Mouse (Mus musculus): ENCODE measurements around the gene Mgat4b. TPM values are rescaled to one million over a fixed set of nuclear protein-coding genes. Genes with fewer than 3 reads are reported as not detected.

Gene Mgat4b
- polyA plus RNA-seq, 1 experiment from 2014 or later: 33.3 TPM

DNA sequence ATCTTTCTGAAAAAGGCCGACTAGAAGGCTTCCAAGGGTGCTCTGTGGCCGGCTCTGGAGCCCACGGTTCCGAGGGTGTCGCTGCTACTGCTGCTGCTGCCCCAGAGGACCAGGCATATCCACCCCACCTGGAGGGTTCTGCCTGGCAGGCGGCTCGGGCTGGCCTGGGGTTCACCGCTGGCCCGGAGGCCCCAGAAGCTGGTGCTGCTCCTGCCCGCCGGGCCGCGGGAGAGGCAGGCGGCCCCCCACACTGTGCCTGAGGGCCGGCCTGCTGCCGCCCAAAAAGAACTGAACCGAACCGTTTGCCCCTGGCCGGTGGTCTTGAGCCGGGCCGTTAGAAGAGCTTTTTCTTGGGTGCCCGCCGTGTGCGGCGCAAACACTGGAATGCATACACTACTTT is 23.9 kb downstream of the Mgat4b start:
- Histone ChIP-seq H3K9me3 (replicated peaks; ENCODE audit: control insufficient read depth, low read length, poor library complexity, severe bottlenecking) (no peaks in the 10 kb centered on the region), H3K4me3 (ENCODE audit: low read depth, low read length) (no peak overlapping the region), H3K36me3 (ENCODE audit: control insufficient read depth, insufficient read depth, low read length) (peaks cover 29% of the 10 kb centered on the region), H3K27me3 (ENCODE audit: control insufficient read depth, insufficient read depth, low read depth, low read length) (peaks cover 15% of the 10 kb centered on the region), H3K27ac (ENCODE audit: low read length) (no peak overlapping the region), H3K4me1 (ENCODE audit: control insufficient read depth, insufficient read depth, low read length) (peaks cover 9% of the 10 kb centered on the region; the same call in 1 of the 2 replicates), H3K4me2 (ENCODE audit: low read length) (no peak overlapping the region), H3K9ac (ENCODE audit: low read depth, low read length) (no peak overlapping the region)
- ATAC-seq: no peak
- 94% methylated on average over 25 of the region's 25 CpGs for WGBS

- H3K9me3 ChIP-seq (replicated peaks; ENCODE audit: control insufficient read depth, low read length, poor library complexity, severe bottlenecking): no peaks in the 10 kb centered on the region
- no peak overlapping the region for H3K27ac ChIP-seq (ENCODE audit: low read length)
- H3K4me1 ChIP-seq (ENCODE audit: control insufficient read depth, insufficient read depth, low read length): peaks cover 9% of the 10 kb centered on the region; the same call in 1 of the 2 replicates
- H3K9ac ChIP-seq (ENCODE audit: low read depth, low read length): peak overlapping the region; percentile 51
- peak; percentile 80 for ATAC-seq
- H3K27me3 ChIP-seq (ENCODE audit: control insufficient read depth, insufficient read depth, low read depth, low read length): peaks cover 15% of the 10 kb centered on the region
- peak overlapping the region; percentile 92 for H3K4me2 ChIP-seq (ENCODE audit: low read length)
- H3K4me3 ChIP-seq (ENCODE audit: low read depth, low read length): peak overlapping the region; percentile 55
- H3K36me3 ChIP-seq (ENCODE audit: control insufficient read depth, insufficient read depth, low read length): peaks cover 29% of the 10 kb centered on the region
- WGBS: under 1% methylated on average over 21 of the region's 27 CpGs
These were observed 25.8 kb downstream of the Mgat4b start for GRCm38 (mm10) chr11:50236540-50236936.

DNA sequence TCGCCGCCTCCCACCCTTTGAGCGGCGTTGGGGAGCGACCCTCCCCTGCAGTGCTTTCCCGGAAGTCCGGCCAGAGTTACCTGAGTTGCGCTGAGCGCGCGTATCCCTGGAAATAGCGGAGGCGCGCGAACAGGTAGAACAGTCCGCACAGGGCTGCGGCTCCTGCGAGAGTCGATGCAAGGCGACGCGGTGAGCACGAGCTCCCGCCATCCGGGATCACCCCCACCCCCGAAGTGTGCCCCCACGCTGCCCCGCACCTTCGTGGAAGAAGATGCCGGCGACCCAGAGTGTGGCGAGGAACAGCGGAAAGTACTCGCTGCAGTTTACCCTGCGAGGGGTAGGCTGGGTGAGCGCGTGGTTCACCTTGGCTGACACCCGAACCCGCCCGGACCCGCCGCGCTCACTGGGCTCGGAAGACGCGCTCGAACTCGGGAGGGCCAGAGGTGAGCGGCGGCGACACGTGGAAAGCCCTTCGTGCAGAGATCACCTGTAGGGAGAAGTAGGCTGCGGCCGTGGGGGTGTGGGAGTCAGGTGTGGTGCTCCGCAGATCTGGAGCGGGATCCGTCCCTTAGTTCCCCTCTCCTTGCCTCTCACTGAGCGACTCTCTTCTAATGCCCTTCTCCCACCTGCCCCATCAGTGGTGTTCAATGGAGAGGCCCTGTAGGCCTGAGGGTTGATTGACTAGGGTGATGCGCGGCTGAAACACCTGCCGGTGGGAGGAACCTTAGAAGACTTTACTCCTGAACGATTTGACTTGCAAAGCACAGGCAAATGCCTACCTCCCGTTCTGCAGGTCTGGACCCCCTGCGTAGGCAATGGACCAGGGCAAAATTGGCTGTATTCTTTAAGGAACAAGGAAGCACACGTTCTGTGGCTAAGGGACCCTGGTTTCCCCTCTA is 26.5 kb downstream of the Mgat4b start:
- H3K27me3 ChIP-seq (ENCODE audit: control insufficient read depth, insufficient read depth, low read depth, low read length): peaks cover 15% of the 10 kb centered on the region
- WGBS: 1% methylated on average over 66 of the region's 66 CpGs
- H3K9ac ChIP-seq (ENCODE audit: low read depth, low read length): peak overlapping the region; percentile 51
- H3K27ac ChIP-seq (ENCODE audit: low read length): no peak overlapping the region
- peak overlapping the region; percentile 55 for H3K4me3 ChIP-seq (ENCODE audit: low read depth, low read length)
- H3K9me3 ChIP-seq (replicated peaks; ENCODE audit: control insufficient read depth, low read length, poor library complexity, severe bottlenecking): no peaks in the 10 kb centered on the region
- peak overlapping the region; percentile 92 for H3K4me2 ChIP-seq (ENCODE audit: low read length)
- ATAC-seq: peak; percentile 76
- peaks cover 9% of the 10 kb centered on the region; the same call in 1 of the 2 replicates for H3K4me1 ChIP-seq (ENCODE audit: control insufficient read depth, insufficient read depth, low read length)
- peaks cover 26% of the 10 kb centered on the region for H3K36me3 ChIP-seq (ENCODE audit: control insufficient read depth, insufficient read depth, low read length)

DNA sequence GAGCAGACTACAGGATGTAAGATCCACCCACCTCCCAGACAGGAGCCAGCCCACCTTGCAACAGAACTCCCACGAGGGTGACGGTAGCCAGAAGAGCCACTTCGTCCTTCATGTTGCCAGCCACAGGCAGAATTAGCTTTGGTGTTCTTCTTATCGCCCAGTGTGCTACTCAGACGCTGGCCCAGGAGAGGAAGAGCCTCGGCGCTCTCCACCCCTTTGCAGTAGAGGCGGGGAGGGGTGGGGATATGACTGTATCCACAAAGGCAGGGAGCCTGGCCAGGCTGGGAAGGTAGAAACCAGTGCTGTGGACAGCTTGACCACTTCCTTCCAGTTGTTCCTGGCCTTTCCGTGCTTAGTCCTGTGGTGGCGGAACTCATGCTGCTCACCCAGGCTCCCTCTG is 27.6 kb downstream of the Mgat4b start, which contains the start of gene Ltc4s:
Gene Ltc4s (minus strand): TSS at position 293 of the 400 bp plus-strand sequence.
- no peak for ATAC-seq
- peaks cover 9% of the 10 kb centered on the region; the same call in 1 of the 2 replicates for H3K4me1 ChIP-seq (ENCODE audit: control insufficient read depth, insufficient read depth, low read length)
- no peak within 1 kb of the TSS for H3K27ac ChIP-seq (ENCODE audit: low read length)
- H3K9me3 ChIP-seq (replicated peaks; ENCODE audit: control insufficient read depth, low read length, poor library complexity, severe bottlenecking): no peaks in the 10 kb centered on the region
- WGBS: 57% methylated on average over 10 of the region's 10 CpGs
- H3K4me3 ChIP-seq (ENCODE audit: low read depth, low read length): no peak within 1 kb of the TSS
- peak within 1 kb of the TSS; percentile 92; the same call in 1 of the 2 replicates for H3K4me2 ChIP-seq (ENCODE audit: low read length)
- H3K27me3 ChIP-seq (ENCODE audit: control insufficient read depth, insufficient read depth, low read depth, low read length): peaks cover 15% of the 10 kb centered on the region
- H3K36me3 ChIP-seq (ENCODE audit: control insufficient read depth, insufficient read depth, low read length): peaks cover 16% of the 10 kb centered on the region
- H3K9ac ChIP-seq (ENCODE audit: low read depth, low read length): no peak within 1 kb of the TSS

DNA sequence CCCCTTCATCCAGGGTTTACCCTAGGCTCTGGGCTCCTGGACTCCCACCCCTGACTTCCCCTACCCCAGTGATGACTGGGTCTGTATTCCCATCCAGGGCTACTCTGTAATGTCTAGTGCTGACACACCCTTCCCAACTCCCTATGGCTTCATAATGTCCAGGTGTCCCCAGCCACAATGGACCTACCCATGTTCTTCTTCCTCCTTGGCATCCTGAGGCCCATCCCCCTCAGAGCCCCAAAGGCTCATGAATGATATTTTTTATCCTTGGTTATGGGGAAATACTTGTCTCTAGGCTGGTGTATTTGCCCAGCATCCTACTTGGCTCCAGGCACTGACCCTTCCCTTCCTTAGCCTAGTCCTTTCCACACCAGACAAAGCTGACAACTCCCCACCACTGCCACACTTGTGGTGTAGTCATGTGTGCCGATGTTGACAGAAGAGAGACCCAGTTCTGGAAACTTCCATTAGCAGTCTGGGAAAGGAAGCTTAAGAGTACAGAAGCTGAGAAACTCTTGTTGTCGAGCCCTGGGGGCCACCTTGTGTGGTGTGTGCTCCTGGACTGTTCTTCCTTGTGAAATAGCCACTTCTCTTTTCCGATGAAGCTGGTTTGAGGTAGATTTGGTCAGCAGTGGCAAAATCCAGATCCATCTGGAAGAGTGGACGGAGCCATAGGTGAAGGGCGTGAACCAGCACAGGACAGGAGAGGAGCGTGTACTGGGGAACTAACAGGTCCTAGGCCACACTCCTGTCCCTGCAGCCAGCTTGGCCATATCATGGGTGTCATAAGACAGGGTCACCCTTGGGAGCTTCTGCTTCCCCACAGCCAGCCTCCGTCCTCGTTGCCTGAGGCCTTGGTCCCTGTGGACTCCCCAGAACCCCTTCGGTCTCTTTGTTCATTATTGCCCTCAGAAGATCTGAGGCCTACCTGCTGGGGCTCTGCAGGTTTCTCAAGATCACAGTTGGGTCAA is 28.4 kb downstream of the Mgat4b start:
- 89% methylated on average over 9 of the region's 9 CpGs for WGBS
- no peak for ATAC-seq

DNA sequence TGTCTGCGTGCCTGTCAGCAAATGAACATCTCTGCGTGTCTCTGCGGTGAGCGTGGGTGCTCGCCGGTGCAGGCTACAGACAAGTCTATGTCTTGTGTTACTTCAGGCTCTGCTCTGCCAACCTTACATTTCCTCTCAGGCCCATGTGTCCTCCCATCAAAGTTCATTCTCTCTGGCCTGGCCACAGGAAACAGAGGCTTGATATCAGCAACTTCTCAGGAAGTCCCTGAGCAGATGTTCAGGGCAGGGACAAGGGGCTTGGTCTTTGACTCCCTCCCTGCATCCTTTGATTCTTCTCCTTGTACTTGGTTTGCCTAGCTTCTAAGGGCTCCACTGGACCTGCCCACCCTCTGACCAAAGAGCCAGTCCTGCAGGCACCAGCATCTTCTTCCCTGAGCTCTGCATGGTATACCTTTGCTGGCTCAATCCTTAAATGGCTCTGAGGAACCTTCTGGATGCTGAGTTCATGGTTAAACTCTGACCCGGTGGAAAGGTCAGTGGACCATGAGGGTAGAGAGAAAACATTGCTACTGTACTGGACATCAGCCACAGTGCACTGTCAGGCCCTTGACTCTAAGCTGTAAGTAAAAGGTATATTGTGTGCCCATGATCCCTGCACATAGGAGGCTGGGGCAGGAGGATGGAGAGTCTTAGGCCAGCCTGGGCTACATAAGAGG is 29.7 kb downstream of the Mgat4b start:
- Histone ChIP-seq H3K27me3 (ENCODE audit: control insufficient read depth, insufficient read depth, low read depth, low read length) (peaks cover 11% of the 10 kb centered on the region), H3K36me3 (ENCODE audit: control insufficient read depth, insufficient read depth, low read length) (no peaks in the 10 kb centered on the region), H3K4me1 (ENCODE audit: control insufficient read depth, insufficient read depth, low read length) (peaks cover 9% of the 10 kb centered on the region; the same call in 1 of the 2 replicates), H3K9me3 (replicated peaks; ENCODE audit: control insufficient read depth, low read length, poor library complexity, severe bottlenecking) (no peaks in the 10 kb centered on the region), H3K4me2 (ENCODE audit: low read length) (no peak overlapping the region), H3K4me3 (ENCODE audit: low read depth, low read length) (no peak overlapping the region), H3K27ac (ENCODE audit: low read length) (no peak overlapping the region), H3K9ac (ENCODE audit: low read depth, low read length) (no peak overlapping the region)
- 98% methylated on average over 7 of the region's 7 CpGs for WGBS
- ATAC-seq: no peak

More for the DNA sequence above, 28.4 kb downstream of the Mgat4b start:
- peaks cover 9% of the 10 kb centered on the region; the same call in 1 of the 2 replicates for H3K4me1 ChIP-seq (ENCODE audit: control insufficient read depth, insufficient read depth, low read length)
- H3K4me2 ChIP-seq (ENCODE audit: low read length): no peak overlapping the region
- H3K27me3 ChIP-seq (ENCODE audit: control insufficient read depth, insufficient read depth, low read depth, low read length): peaks cover 15% of the 10 kb centered on the region
- no peaks in the 10 kb centered on the region for H3K9me3 ChIP-seq (replicated peaks; ENCODE audit: control insufficient read depth, low read length, poor library complexity, severe bottlenecking)
- no peak overlapping the region for H3K4me3 ChIP-seq (ENCODE audit: low read depth, low read length)
- no peak overlapping the region for H3K9ac ChIP-seq (ENCODE audit: low read depth, low read length)
- no peak overlapping the region for H3K27ac ChIP-seq (ENCODE audit: low read length)
- H3K36me3 ChIP-seq (ENCODE audit: control insufficient read depth, insufficient read depth, low read length): peaks cover 9% of the 10 kb centered on the region

- no peak overlapping the region for H3K27ac ChIP-seq (ENCODE audit: low read length)
- no peaks in the 10 kb centered on the region for H3K36me3 ChIP-seq (ENCODE audit: control insufficient read depth, insufficient read depth, low read length)
- WGBS: 79% methylated on average over 6 of the region's 6 CpGs
- H3K9me3 ChIP-seq (replicated peaks; ENCODE audit: control insufficient read depth, low read length, poor library complexity, severe bottlenecking): no peaks in the 10 kb centered on the region
- H3K4me3 ChIP-seq (ENCODE audit: low read depth, low read length): no peak overlapping the region
- ATAC-seq: no peak
- H3K4me2 ChIP-seq (ENCODE audit: low read length): no peak overlapping the region
- no peaks in the 10 kb centered on the region for H3K4me1 ChIP-seq (ENCODE audit: control insufficient read depth, insufficient read depth, low read length)
- H3K9ac ChIP-seq (ENCODE audit: low read depth, low read length): no peak overlapping the region
- H3K27me3 ChIP-seq (ENCODE audit: control insufficient read depth, insufficient read depth, low read depth, low read length): no peaks in the 10 kb centered on the region; the same call in 1 of the 2 replicates
These were observed 33.2 kb downstream of the Mgat4b start for GRCm38 (mm10) chr11:50243926-50244325.

DNA sequence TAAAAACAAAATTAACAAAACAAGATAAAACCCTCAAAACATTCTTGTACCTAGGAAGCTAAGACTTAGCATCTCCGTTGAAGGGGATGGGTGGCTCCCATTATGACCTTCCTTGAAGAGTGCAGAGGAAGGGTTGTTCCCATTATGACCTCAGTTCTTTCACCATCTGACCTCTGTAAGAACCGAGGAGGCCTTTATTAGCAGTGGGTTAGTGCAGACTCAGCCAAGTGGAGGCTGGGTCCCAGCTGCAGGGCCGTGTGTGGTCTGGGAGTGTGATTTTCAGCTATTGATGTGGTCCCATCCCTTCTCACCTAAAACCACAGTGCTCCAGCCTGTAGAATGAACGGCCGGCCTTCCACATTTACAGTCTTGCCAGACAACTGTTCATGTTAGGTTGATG is 34.6 kb downstream of the Mgat4b start:
- H3K4me1 ChIP-seq (ENCODE audit: control insufficient read depth, insufficient read depth, low read length): no peaks in the 10 kb centered on the region
- H3K36me3 ChIP-seq (ENCODE audit: control insufficient read depth, insufficient read depth, low read length): no peaks in the 10 kb centered on the region
- H3K27me3 ChIP-seq (ENCODE audit: control insufficient read depth, insufficient read depth, low read depth, low read length): no peaks in the 10 kb centered on the region
- no peak overlapping the region for H3K9ac ChIP-seq (ENCODE audit: low read depth, low read length)
- no peak for ATAC-seq
- H3K4me3 ChIP-seq (ENCODE audit: low read depth, low read length): no peak overlapping the region
- H3K4me2 ChIP-seq (ENCODE audit: low read length): no peak overlapping the region
- no peak overlapping the region for H3K27ac ChIP-seq (ENCODE audit: low read length)
- no peaks in the 10 kb centered on the region for H3K9me3 ChIP-seq (replicated peaks; ENCODE audit: control insufficient read depth, low read length, poor library complexity, severe bottlenecking)
- 77% methylated on average over 5 of the region's 5 CpGs for WGBS
